Mouse (Mus musculus): Measurements from ENCODE around the gene Pibf1.
A peak's percentile ranks its signal among the peaks of the same experiment; 100 is the strongest.

The Pibf1 gene

DNA sequence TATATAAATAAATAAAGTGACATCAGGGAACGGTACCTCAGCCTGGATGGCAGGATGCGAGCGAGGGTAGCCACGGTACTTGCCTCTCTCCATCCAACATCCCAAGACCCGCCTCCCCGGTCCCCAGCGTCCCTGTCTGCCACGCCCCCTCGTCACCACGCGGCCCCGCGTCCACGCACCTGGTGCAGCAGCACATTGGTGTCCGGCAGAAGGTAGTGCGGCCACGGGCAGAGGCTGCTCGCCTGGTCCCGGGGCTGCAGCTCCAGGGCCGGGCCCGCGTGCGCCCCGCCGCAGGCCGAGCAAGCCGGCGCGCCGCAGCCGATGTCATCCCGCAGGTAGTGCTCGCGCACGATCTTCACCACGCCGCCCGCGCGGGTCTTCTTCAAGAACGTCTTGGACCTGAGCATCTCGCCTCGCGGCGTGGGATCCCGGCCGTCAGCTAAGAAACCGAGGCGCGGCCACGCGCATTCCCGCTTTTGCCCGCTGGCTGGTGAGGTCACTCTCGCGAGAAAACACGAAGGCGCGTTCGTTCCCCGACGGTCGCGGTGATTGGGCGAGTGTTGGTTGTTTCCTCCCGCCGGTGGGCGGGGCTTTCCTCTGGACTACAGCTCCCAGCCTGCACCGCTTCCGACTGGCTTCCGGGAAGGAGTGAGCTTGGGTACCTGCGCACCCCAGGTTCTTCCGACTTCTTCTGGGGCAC is at the start of gene Pibf1, which contains the start of gene Dis3:
Gene Pibf1, plus strand, starts transcription at position 158 of the 700 bp plus-strand sequence.
Gene Dis3, minus strand, starts transcription at position 504 of the 700 bp plus-strand sequence.
- peak; percentile 95 for DNase-seq (ENCODE audit: extremely low spot score, low read depth, low spot score)

DNA sequence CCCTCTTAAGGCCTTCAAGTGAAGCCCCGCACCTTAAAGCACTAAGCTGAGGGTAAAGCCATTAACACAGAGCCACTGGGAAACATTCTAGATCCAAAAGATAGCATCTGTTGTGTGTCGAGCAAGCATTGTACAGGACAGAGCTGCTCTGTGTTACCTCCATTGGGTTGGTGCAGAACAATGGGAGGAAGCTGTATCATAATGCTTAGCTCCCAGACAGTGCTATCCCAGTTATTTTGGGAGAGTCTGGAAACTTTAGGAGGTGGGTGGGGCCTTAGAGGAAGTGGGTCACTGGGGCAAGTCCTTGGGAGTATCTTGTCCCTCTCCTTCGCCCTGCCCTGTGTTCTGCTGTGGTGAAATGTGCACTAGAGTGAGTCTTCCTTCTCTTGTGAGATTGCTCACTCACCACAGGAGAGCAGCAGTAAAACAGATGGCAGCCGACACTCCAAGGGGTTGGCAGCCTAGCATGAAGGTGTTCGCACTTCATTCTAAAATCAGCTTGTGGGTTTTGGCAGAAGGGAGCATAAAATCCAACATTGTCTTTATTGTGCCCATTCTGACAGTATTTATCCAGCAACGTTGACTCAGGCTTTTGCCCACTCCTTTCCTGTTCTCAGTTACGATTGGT is 40.2 kb upstream of the Pibf1 start:
- no peak for DNase-seq (ENCODE audit: extremely low spot score, low read depth, low spot score)

DNA sequence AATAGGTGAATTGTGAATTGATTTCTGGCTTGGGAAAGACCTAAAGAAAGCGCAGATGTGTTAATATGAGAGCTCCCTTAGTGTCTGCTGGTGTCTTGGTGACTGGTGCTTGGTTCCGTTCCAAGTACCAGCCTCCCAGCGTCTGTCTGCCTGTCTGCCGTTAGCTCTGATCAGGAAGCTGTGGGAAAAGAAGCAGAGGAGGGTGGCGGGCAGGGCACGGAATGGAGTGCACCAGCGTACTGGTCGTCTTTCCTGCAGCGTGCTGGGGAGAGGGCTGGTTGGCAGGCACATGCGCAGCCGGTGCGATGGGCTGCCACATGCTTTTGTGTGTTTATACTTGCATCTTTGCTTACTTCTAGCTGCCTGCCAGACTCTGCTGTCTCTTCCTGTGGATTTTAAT is 38.6 kb upstream of the Pibf1 start:
- DNase-seq (ENCODE audit: extremely low spot score, low read depth, low spot score), result no peak

DNA sequence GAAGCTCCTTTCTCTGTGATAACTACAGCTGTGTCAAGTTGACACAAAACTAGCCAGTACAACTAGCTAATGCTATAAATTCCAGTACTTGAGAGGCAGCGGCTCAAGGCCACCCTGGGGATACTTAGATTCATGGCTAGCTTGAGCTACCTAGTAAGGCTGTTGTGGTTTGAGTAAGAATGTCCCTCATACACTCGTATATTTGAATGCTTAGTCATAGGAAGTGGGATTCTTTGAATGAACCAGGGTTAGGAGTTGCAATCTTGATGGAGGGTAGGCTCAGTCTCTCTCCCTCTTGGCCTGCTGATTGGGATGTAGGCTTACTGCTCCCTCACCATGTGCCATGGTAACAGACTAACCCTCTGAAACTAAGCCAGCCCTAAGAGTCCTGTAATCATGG is 36.1 kb upstream of the Pibf1 start:
- no peak for DNase-seq (ENCODE audit: extremely low spot score, low read depth, low spot score)

DNA sequence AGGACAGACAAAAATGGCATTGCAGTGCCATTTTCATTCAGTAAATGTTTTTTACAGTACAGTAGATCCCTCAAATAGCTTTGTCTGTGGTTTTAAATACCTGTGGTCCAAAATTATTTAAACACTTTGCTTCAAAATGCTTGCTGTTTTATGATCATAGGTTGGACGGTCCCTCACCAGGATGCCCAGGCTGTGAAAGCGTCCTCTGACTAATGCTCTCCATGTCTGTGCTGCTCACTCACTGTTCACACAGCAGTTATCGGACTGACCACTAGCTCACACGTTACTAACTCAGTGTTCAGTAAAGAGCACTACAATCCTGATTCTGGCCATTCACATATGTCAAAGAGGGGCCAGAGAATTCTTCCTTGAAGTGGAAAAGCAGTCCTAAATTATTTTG is 28.1 kb upstream of the Pibf1 start:
- no peak for DNase-seq (ENCODE audit: extremely low spot score, low read depth, low spot score)

DNA sequence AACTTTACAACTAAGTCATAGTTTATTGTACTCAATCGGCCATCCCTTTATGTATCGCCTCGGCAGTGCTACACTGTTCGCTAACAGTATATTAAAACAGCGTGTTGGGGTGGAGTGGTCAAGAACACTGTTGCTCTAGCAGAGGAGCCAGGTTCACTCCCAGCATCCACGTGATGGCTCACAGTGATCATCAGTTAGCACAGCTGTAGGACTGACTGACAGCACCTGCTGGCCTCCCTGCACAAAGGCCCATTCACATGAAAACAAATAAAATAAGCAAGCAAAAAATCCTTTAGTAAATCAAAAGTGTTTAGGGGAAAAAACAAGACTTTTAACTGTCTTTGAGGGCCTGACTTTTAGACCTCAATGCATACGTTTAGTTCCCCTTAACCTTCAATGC is 10.3 kb upstream of the Pibf1 start:
- no peak for DNase-seq (ENCODE audit: extremely low spot score, low read depth, low spot score)

DNA sequence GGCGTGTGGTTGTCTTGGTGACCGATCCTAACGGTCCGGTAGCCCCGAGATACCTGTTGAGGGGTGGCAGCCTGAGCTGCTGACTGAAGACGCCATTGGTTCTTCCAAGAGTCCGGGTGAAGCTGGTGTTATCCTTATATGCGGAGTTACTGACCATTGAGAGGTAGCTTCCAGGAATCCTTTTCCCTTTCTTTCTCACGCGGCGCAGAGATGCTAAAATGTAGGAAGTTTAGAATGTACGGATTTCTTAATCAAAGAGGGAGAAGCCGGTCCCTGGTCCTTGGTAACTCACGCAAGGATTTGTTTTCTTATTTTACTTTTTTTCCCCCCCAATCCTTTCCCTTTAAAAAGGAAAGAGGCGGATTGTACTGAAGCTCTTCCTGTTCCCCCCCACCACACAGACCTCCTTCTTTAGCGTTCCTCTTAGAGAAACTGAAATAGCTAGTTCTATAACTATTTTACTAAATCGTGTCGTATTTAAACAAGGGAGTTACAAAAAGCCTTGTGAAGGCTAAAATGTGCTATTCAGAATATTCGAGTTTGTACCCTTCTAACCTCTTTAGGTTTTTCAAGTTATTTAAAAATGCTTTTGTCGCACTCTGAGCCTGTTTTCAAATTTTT is 853 bp downstream of the Pibf1 start:
- DNase-seq (ENCODE audit: extremely low spot score, low read depth, low spot score), result no peak

DNA sequence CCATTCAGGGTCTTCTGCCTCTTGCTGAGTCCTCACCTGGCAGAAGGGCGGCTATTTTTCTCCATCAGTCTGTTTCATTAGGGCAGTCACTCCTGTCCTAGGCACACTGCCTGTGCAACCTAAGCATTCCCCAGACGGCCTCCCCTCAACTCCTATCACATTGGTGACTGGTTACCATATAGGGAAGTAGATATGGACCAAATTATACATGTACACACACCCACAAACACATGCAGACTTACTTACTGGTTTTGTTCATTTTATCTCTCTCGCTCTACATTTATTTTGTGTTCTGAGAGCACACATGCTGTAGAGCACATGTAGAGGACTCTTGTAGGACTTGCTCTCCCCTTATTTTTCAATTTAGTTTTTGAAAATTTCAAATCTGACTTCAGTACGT is 3.8 kb downstream of the Pibf1 start:
- no peak for DNase-seq (ENCODE audit: extremely low spot score, low read depth, low spot score)

DNA sequence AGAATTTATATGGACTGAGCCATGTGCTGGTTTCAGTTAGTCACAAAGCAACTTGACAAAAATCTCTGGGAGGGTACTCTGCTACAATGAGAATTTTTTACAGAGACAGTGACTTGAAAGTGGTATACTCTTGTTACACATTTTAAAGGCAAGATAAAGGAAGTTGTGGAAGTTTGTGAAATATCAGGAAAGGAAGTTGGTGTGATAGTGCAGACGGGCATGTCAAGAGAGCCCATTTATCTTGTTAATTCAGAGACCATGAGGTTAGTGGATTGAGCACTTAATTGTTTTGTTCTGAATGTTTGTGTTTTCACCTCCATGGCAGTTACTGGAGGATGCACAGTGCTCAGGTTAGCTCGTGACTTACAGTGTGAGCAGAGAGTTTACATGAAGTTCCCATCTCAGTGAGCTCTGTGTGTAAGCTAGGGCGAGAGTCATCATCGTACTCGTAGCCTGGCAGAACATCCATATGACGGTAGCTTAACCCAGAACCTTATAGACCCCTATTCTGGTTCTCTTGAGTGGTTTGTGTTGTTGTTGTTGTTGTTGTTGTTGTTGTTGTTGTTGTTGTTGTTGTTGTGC is 5.4 kb downstream of the Pibf1 start:
- no peak for DNase-seq (ENCODE audit: extremely low spot score, low read depth, low spot score)

DNA sequence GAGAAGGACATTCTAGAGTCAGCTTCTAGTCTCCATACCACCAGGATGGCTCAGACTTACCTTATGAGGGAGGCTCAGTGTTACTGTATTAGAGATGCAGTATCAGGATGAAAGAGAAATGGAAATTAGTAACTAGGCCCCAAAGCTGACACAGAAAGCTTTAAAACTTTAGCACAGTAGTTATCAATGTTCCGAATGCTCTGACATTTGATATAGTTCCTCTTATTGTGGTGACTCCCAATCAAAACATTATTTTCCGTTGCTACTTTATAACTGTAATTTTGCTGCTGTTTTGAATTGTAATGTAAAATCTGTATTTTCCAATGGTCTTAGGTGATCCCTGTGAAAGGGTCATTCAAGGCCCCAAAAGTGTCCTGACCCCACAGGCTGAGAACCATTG is 7.4 kb downstream of the Pibf1 start:
- DNase-seq (ENCODE audit: extremely low spot score, low read depth, low spot score), result no peak

DNA sequence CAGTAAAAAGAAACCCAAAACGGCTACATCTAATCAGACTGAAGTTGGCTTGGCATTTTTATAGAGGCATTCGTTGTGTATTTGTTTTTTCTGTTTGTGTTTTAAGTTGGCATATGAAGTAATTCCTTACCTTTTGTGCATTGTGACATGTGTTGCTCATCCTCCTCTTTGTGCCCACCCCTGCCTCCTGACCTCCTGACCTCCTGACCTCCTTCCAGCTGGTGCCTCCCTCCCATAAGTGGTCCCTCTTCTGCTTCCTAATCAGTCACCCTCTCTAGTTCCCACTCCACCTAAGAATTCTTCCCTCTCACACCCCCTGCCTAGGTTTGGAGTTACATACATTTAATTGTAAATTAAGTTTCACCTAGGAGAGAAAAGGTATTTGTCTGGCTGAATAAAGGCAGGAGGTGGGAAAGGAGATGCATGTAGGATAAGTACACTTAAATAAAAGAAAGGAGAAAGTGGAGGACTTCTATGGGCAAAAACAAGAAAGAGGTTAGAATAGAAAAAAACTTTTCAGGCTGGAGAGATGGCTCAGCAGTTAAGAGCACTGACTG is 8.5 kb downstream of the Pibf1 start:
- DNase-seq (ENCODE audit: extremely low spot score, low read depth, low spot score), result no peak

DNA sequence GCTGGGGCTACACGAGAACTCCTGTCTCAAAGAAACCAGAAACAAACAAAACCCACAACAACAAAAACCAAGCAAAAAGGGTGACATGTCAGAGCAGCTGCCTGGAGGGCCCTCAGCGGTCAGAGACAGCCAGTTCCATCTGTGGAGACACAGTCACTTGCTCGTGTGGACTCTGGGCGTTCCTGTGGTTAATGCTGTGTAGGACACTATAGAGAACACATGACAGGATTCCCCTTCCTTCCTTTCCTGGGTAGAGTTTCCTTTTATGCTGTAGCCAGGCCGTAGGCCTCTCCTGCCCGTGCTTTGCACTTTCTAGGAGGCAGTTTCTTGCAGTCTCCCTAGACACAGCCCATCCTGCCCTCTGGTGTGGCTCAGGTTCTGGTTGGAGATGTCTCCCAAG is 9.5 kb downstream of the Pibf1 start:
- no peak for DNase-seq (ENCODE audit: extremely low spot score, low read depth, low spot score)

DNA sequence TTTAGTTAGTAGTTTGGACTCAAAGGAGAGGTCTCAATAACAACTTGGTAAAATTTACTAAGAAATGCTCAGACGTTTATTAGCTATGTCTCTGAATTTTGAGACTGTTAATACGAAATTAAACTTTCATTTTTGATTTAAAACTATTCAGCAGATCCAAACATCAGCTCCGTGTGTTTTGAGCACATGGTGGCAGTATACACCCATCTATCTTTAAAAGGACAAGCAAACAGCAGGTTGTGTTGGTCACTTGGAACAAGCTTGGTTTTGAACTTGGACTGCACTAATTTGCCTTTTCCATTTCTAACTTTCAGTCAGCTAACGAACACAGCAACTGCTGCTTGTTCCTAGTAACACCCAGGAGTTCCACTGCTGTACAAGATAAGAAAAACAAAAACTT is 18.4 kb downstream of the Pibf1 start:
- DNase-seq (ENCODE audit: extremely low spot score, low read depth, low spot score), result no peak

DNA sequence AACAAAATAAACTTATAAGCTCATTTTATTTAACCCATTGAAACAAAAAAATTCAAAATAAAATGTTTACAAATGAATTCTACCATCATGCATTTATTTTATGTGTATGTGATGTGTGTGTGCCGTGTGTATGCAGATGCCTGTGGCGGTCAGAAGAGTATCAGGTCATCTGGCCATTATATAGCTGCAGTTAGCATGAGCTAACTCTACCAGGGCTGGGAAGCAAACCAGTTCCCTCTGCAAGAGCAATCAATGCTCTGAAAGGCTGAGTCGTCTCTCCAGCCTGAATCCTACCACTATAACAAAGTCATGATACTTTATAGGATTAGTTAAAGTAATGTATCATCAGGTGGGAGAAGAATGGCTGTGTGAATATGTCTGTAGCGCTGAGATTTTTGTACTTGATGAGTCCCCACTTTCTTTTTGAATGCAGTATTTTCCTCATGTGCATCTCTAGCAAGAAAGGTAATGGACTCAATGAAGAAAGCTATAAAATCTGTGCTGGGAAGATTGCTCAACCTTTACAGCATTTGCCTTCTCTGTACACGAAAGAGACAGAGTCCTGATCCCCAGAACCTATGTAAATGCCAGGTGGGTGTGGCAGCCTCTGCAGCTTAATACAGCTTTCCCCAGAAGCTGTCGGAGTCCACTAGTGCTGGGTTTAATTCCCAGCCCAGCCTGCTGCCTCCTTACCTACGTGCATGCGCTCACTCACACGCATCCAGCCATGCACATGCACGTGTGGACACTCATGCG is 22.5 kb downstream of the Pibf1 start:
- DNase-seq (ENCODE audit: extremely low spot score, low read depth, low spot score), result no peak

DNA sequence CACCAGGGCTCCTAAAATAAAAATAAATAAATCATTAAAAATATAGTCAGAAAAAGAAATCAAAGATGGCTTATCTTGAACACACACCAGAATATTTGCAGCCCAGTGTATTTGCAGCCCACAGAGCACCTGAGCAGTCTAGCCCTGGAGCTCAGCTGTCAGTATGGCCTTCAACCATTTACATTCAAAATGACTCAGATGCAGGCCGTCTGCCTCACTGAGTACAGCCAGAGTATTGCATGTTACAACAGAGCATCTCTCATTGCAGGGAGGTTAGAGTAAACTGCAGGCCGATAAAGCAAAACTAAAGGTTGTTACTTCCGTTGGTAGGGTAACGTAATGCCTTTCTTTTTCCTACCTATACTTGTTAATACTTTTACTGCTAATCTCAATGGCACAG is 24.9 kb downstream of the Pibf1 start:
- no peak for DNase-seq (ENCODE audit: extremely low spot score, low read depth, low spot score)

DNA sequence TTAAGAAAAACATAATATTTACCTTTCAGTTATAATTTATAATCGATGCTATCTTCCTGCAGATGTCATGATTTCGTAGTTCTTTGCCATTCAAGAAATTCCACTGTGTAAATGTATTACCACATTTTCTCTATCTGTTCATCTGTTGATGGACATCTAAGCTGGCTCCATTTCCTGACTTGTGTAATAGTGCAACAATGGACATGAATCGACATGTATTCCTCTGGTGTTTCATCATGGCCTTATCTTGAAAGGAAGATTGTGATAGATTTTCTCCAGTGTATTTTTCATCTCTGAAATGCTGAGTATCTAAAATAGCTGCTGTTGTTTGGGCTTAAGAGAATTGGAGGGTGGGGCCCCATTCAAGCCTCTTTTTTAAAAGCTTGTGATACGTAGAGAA is 27.5 kb downstream of the Pibf1 start:
- no peak for DNase-seq (ENCODE audit: extremely low spot score, low read depth, low spot score)

DNA sequence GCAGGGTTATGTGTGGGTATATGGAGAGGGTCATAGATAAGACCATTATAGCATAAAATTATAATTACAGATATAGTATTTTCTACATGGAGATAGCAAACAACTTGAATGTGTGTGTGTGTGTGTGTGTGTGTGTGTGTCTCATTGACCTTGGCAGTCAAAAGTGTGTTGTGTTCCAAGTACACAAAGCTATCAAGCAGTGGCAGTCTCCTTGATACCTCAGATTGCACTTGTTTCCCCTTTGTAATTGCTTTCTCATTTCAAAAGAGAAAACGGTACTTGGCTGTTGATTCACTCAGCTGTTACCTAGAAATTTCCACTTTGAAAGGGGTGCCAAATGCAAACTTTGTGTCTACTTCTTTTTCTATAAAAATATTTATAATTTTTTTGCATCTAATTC is 28.3 kb downstream of the Pibf1 start:
- no peak for DNase-seq (ENCODE audit: extremely low spot score, low read depth, low spot score)

DNA sequence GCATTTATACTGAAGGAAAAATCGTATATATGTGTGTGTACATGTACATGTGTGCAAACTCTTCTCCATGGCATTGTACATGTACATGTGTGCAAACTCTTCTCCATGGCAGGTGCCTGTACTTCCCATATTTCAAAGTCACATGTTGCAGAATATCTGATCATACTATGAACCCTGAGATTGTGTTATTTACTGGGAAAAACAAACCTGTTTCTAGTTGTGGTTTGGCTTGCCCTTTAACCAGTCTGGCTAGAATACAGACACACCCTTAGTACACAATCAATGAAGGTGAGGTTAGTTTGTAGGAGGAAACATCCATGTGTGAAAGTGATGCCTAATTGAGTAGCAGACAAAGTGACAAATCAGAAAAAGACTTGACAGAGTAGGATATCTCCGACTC is 29.8 kb downstream of the Pibf1 start:
- DNase-seq (ENCODE audit: extremely low spot score, low read depth, low spot score), result no peak

DNA sequence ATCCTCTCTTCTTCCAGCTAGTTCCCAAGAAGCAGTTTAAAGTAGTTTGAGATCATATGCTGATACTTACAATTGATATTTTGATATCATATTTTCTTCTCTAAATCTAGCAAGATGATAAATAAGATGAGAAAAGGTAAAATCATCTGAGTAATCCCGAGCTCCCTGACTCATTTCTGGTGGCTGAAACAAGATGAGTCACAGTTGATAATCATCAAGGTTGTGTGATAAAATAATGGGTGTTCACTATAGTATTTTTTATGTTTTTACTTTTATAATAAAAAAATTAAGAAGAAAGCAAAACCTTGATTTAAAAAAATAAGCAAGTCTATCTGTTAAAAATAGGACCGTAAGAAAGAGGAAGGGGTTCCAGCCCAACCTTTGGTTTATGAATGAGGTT is 34.8 kb downstream of the Pibf1 start:
- DNase-seq (ENCODE audit: extremely low spot score, low read depth, low spot score), result no peak

DNA sequence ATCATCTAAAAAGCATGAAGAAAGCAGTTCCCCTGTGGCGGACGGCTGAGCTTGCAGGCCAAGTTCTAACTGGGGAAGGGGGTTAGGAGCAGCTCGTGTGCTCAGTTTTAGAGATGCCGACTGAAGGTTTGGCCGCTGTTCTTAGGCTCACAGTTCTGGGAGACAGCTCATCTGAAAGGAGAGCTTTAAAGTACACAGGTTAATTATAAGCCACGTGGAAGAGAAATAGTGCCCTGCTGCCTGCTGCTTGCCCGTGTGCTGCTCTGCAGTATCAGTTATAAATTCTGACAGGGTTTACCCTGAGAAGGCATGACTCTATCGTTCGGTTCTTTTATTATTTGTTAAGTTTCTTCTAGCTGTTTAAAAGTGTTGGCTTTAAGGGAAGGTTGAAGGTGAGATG is 36.5 kb downstream of the Pibf1 start:
- DNase-seq (ENCODE audit: extremely low spot score, low read depth, low spot score), result no peak

DNA sequence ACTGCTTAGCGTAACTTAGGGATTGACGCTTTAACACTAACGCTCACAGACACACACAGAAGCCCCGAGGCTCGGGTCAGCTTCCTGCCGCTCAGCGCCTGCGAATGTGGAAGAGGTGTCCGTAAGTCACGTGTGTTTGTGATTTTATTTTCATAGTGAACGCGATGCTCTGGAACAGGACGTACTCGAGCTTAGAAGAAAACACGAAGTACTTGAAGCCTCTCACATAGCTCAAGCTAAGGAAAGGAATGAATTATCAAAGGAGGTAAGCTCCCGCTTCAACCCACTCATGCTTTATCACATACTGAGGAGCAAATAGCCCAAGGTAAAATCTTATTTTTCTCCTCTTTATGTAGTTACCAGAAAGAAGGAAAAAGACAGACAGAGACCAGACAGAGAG is 37.1 kb downstream of the Pibf1 start:
- no peak for DNase-seq (ENCODE audit: extremely low spot score, low read depth, low spot score)

All from hindlimb bud, embryonic 11.5 days (tissue).